Mouse (Mus musculus) megakaryocyte, adult 5-6 weeks (primary cell): ENCODE measurements around the gene 9430097D07Rik. TPM values are rescaled to one million over a fixed set of nuclear protein-coding genes. Genes with fewer than 3 reads are reported as not detected.

Experiments used
- ATAC-seq: 2 replicates; pipeline ENCODE4 v1.8.0; 2016; ENCODE audit warnings: mild to moderate bottlenecking, inconsistent platforms; ENCODE audit not compliant: poor library complexity, severe bottlenecking
- total RNA-seq, 2 experiments: library from RNA; stranded (forward) in 1 of 2; stranded (reverse) in 1 of 2; fragments of 153-499, 151-499 nt in 1 of 2; fragments of 221-1000, 200-1000 nt in 1 of 2; gene quantifications; 2 replicates each; pipeline versions ENCODE4 v1.2.3 to v1.2.4; 2015 to 2017

The 9430097D07Rik gene
- not detected in 2 replicates for total RNA-seq (2015)
- total RNA-seq (2017) = not detected in 2 replicates

DNA sequence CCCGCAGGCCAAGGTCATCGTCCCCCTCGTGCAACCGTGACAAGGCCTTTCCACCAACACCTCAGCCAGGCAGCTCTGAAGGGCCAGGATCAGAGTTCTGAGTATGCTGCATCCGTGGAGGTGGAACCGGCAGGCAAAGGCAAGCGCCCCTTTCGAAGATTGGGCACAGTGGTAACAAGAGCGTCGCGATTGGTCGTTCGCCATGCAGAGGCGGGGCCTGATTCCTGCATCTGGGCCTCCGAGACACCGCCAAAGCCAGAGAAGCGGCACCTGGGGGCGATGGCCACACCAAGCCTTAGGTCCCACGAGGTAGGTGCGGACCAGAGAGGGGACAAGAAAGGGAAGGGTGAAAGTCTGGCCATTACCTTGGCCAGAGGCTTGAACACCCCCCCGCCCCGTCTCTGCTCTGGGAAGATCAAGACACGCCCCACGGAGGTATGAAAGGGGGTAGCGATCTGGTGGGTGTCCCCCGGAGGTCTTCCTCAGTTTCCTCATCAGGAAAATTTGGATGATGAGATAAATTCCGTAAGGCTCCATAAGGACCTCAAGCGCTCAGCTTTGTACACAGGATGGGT is at the start of gene 9430097D07Rik:
Gene 9430097D07Rik (minus strand): TSS at position 99 of the 575 bp plus-strand sequence.
- no peak for ATAC-seq

DNA sequence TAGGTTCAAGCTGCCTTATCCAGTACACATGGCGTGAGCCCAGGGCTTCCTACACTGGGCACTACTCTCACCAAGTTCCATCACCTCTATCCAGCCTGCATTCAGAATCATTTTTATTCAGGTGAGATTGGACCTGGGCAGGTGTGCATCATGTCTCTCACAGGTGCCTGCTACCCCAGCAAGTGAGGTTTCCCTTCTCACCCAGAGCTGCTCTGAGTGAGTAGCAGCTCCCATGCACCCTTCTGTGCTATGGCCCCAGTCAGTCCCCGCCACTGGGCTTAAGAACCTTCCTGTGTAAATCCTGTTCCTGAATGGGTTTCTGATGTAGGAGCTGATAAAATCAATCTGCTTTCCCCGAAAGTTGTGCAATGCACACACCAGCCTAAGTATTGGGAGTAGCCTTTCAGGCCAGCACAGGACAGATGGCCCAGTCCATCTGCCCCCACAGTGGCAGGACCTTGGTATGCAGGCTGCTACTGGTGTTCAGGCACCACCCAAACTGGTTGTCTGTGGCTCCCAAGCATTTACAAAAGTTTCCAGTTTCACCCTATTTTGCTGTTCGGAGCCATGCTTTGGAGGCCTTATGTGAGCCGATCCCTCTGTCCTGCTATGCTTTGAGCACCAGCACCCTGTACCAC is 48.7 kb upstream of the 9430097D07Rik start:
- no peak for ATAC-seq

DNA sequence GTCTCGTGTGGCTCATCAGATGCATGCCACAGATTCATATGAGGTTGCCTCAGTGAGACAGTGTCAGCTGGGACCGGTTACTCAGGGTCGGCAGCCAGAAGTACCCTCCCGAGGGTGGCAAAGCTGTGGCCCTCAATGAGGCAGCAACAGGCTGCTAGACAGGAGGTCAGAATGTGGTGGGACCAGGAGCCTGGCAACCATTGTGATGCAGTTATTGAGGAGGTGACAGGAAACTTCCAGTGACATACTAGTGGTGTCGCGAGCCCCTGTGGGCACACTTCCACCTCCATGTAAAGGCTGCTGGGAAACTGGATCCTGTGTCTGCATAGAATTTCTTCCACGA is 46.0 kb upstream of the 9430097D07Rik start, which contains the start of gene Ak1:
Gene Ak1 (plus strand): TSS at position 242 of the 343 bp plus-strand sequence.
- no peak for ATAC-seq

DNA sequence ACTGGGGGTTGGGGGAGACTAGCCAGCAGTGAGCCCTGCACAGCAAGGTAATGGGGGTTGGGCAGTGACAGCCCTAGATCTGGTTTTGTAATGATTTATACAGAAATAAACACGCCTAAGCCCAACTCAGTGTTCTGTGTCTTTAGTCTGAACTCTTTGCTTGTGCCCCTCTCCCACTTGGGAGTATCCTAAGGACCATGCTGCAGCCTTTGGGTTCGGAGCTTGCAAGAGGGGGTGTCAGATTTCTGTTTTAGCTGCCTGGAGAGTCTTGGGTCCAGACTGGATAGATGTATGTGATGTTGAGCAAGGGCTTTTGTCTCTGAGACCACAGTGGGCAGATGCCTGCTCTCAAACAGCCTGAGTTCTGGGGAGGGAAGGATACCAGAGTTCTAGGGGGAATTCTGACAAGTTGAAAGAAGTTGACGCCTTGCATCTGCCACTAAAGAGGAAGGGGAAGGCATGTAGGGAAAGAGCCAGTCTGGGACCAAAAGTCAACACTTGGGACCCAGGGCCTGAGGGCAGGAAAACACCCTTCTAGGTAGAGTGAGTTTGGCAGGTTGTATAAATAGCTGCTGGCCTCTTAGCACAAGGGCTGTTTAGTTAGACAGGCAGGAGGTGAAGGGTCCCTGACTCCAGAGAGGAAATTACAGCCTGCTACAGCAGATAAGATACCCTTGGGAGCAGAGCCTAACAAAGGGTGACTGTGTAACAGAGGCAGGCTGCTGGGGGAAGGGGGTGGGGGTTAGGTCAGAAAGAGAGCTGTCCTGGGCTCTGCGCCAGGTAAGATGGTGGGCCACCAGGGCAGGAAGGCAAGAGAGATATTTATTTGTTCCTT is 45.4 kb upstream of the 9430097D07Rik start:
- ATAC-seq = no peak

DNA sequence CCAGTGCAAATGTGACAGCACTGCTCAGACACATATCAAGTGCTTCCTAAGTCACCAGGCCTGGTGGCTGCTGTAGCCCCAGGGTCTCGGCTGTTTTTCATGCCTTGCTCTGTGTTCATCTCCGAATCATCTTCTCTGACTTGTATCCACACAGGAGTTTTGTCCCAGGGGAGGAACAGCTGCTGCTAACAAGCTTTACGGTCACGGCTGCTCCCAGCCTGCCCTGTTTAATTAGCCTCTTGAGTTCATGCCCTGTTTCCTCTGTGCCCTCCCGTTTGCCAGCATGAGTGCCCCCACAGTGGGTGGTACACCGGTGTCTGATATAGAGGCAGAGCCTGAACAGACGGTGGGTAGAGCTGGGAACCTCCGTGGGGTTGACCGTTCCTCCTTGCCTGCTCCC is 42.6 kb upstream of the 9430097D07Rik start:
- ATAC-seq = no peak

DNA sequence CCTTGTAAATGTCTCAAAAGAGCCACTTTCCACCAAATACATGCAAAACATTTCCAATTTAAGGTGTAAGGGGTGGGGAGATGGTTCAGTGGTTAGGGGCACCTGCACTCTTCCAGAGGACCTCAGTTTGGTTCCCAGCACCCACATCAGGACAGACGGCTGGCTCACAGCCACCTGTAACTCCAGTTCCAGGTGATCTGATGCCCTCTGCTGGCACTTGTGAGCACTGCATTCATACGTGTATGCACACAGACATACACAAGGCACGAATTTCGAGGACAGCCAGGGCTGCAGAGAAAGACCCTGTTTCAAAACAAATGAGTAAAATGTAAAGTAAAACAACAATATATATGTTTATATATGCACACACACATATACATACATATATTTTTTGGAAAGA is 42.1 kb upstream of the 9430097D07Rik start:
- ATAC-seq = no peak

DNA sequence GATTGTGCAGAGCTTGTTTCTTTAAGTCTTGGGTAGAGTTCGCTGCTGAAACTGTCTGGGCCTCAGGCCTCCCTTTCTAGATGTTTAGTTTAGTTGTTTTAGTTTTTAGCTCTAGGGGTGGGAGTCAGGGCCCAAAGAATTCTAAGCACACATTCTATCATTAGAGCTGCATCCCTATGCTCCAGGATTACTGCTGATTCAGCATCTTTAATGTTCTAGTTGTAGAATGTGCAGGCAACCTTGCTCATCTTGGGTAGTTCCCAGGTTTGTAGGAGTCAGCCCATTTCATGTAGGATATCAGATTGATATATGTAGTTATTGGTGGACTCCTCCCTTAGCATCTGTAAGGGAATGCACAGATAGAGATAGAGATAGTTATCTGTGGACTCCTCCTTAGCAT is 41.6 kb upstream of the 9430097D07Rik start:
- ATAC-seq = no peak

DNA sequence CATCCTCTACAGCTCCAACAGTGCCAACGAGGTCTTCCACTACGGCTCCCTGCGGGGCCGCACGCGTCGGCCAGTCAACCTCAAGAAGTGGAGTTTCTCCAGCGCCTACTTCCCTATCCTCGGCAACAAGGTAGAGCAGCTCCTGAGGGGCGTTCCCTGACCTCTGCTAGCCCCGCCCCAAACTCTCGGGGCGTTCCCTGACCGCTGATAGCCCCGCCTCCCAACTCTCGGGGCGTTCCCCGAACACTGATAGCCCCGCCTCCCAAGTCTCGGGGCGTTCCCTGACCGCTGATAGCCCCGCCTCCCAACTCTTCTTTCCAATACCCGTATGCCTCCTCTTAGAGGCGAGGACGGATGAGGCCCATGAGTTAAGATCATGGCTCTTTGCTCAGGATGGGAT is 36.8 kb upstream of the 9430097D07Rik start:
- no peak for ATAC-seq

DNA sequence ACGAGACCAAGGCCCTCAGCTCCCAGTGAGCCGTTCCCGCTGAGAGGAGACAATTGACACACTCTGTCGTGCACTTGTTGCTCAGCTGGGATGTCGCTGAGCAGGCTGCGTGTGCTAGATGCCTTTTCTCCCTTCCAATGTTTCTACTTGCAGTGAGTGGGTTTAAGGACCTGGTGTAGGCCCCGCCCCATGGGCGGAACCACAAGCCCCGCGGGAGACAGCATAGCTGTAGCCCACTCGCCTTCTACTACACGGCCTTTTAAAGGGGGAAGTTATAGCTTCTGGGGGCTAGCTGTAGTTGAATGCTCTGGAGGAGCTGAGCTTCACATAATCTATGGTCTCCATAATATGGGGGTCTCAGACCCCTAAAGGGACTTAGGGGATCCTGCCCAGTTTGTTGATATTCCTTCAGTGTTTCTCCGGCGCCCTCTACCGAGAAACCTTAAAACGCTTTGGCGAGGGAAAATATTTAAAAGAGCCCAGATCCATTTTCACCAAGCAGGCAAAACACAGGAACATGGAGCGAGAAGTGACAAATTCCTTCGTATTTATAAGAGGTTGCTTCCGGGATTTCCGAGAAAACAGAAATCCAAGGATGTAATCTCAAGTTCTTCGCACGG is 35.2 kb upstream of the 9430097D07Rik start:
- ATAC-seq = no peak

DNA sequence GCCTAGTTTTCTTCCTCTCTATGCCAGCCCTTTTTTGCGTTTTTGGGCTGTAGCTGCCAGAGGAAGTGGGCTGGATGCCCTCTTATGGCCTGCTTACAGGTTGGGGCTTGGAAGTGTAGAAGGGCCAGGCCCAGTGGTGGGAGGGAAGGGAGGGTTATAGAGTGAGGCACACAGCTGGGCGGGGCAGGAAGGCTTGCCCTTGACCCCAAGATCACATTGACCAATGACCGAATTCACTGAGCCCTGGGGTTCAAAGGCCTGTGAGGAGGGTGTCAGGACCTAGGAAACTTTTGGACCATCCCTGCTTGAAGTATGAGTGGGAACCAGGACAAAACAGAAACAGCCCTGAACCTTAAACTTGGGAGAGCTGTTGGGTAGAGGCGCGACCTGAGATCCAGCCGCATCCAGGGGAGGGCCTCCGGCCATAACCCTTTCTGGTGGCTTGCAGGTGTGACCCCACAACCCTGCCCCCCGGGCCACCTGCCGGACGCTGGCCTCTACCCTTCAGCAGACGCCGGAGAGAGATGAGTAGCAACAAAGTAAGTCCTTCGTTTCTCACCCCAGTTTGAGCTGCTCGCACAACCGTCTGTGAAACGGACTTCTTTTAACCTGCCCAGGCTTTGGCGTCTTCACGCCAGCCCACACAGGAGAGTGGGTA is 33.4 kb upstream of the 9430097D07Rik start:
- peak; percentile 30 for ATAC-seq

DNA sequence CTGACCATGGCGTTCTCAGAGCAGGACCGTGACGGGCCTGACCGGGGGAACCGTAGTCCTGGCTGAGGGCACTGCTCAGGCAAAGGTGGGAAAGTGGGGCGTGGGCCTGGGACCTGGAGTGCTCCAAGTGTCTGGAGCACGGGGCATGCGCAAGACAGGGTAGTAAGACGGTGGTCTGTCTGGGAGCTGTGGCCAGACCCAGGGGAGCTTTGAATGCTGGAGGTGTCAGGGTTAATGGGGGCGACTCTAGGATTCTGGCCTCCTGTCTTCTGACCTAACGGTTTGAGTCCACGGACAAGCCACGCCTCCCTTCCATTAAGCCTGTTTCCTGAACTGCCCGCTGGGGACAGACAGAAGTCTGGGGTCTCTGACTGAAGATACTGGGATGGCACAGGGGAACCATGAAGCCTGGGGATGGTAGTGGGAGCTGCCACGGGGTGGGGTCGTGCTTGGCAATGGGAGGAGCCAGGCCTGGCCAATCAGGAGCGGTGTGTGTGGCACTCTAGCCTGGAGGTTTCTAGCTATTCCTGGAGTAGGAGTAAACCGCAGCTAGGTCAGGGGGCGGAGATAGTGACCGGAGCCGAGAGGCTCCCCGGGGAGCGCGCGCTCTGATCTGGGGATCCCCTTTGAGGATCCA is 32.8 kb upstream of the 9430097D07Rik start:
- peak; percentile 58 for ATAC-seq

DNA sequence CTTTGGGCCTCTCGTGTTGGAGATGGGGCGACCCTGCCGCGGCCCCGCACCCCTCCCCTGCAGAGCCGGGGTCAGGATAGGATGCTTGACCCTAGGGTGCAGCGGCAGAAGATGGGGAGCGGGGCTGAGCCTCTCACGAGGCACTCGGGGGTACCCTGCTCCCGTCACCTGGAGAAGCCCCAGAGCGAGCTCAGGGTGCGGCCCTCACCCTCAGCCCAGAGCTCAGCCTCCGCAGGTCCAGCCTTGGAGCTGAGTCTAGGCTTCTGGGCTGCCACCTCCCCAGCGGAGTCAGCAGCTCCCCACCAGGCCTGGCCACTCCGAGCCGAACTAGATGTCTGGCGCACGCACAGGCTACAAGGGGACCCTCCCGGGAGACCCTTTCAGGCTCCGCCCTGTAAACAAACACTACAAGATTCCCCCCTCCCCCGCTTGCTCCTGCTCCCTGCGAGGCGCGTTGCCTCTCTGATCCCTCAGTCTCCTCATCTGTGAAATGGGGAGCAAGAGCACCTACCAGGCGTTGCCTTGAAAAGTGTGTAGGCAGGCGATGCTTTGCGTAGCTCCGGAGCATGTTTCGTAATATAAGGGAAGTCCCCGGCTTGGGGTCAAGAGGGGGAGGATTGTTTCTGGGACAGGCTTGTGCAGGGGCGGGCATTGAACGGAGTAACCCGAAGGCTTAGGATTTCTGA is 31.9 kb upstream of the 9430097D07Rik start:
- peak; percentile 48 for ATAC-seq

DNA sequence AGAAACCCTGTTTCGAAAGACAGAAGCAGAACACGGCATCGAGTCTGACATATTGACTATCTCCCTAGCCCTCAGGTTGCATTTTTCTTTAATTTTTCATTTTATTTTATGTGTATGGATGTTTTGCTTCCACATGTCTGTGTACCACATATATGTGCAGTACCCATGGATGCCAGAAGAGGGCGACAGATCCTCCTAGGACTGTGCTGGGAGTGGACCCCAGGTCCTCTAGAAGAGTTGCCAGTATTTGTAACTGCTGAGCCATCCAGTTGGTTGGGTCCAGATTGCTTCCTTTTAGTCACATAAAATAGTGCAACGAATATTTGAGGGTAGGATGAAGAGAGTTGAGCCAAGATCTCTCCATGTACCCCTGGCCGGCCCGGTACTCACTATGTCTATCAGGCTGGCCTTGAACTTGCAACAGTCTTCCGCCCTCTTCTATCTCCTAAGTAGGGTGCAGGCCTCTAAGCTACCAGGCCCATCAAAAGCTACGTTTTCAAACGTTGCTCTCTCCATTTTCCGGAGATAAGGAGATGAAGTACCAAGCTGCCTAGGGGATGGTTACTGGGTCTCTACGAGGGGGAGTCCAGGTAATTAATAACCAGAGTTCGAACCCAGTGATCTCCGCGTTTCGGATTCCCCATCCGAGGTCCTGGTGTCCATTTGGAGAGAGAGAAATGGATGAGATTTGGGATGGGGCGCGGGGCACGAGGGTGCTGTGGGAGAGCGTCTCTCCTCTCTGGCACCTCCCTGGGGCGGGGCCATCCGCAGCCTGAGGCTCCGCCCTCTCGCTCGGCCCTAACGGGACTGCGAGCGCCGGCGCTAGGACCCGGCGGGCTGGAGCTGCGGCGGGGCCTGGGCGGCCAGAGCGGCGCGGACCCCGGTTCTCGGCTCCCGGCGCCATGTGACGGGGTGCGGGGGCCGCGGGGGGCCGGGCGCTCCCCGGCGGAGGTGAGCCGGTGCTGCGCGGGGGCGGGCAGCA is 31.0 kb upstream of the 9430097D07Rik start:
- peak; percentile 57 for ATAC-seq

DNA sequence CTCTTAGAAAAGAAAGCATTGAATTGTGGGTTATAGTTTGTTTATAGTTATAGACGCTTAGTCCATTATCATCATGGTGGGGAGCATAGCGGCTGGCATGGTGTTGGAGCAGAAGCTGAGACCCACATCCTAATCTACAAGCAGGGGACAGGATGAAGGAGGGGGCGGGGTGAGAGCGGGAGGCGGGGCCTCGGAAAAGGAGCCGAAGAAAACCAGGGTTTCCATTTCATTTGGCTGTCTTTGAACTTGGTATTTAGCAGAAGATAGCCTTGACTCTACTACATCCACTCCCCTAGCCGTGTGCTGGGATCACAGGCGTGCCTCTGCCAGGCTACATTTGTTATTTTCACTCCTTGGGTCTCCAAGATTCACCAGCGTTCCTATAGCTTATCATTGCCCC is 29.1 kb upstream of the 9430097D07Rik start:
- no peak for ATAC-seq

DNA sequence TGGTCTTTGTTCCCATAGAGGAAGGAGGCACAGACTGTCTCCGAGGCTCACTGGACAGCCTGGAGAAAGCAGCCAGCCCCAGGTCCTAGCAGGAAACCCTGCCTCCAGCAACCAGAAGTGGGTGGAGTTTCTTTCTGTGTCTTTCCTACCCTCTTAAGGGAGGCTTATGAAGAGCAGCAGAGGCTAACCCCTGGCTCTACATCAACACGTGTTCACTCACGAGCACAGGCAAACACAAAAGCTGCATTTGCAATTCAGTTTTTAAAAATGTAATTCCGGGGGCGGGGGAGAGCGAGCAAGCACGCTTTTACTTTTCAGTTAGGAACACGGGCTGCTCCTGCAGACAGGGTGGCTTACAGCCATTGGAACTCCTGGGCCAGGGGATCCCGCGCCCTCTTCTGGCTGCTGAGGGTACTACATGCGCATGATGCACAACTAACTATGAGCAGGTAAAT is 27.1 kb upstream of the 9430097D07Rik start:
- ATAC-seq = peak; percentile 65

DNA sequence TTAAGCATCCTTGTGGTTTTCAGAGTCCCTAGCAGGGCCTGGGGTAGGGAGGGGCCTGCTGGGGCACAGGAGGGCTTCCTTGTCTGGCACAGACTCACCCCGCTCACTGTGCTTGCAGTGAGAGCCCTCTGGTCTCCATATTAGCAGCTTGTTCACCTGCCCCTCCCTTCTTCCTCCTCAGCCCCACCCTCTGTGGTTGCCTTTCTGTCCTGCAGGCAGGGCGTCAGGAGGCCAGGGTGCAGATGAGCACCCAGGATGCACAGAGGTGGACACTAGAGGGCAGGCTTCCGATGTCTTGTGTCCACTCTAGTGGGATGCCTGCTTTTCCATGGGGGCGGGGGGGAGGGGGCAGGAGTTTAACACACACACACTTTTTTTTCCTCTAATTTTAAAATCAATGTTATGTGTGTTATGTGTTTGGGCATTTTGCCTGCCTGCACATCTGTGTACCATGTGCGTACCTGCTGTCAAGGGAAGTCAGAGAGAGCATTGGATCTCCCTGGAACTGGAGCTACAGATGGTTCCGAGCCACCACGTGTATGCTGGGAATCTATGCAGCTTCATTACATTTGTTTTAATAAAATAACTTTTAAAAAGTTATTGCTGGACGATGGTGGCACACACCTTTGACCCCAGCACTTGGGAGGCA is 26.1 kb upstream of the 9430097D07Rik start:
- peak; percentile 83 for ATAC-seq

DNA sequence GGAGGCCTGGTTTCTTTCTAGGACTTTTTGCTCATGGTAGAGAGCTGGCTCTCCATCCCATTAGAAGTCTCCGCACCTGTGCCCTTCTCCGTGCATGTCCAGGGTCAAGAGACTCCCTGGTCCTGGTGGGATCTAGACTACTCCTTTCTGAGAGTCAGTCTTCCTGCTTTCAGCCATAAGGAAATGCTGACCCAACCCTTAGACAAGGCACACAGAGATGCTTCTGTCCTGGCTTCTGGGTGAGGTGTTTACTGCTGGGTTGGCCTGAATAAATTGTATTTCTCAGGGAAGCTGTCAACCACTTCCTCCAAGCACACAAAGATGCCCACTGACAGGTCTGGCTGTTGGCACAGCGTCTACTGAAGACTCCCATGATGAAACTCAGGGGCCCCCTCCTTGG is 23.9 kb upstream of the 9430097D07Rik start, which contains the start of gene St6galnac6:
Gene St6galnac6 (plus strand): TSS at position 301 of the 400 bp plus-strand sequence.
- no peak for ATAC-seq

DNA sequence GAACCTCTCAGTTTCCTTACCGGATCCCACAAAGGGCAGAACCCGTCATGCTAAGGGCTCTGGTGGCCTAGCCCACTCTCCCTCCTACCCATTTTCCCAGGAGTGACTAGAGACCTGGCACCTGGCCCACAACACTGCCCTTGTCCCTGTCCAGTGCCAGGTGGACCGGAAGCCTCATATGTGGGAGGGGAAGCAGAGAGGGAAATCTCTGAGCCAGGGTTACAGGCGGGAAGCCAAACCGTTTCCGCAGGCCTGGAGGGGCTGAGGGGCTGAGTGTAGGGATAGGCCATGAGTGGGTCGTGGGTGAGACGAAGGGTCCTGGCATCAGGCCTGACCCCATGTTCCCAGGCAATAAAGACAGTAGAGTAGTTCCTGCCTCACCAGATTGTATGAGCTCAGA is 23.0 kb upstream of the 9430097D07Rik start:
- ATAC-seq = no peak
